Mouse (Mus musculus) midbrain, embryonic 11.5 days (tissue): ENCODE measurements around the gene Zfp119b. TPM values are rescaled to one million over a fixed set of nuclear protein-coding genes. Genes with fewer than 3 reads are reported as not detected.
"Not testable (repeated sequence)": the region's sequence is repeated elsewhere in the genome, so short reads cannot be mapped to it uniquely, and the experiment has no call there.

Experiments
- ATAC-seq: fragments of 200-750 bp; cut with Nextera tagmentation; 2 replicates; pipeline ENCODE4 v1.8.0; 2017; ENCODE audit warnings: moderate TSS enrichment, moderate library complexity; ENCODE audit not compliant: low FRiP score
- DNase-seq: peaks from one replicate; pipeline ENCODE4 v3.0.0; 2015; ENCODE audit warnings: low spot score; ENCODE audit errors: missing footprints
- H3K27ac ChIP-seq: fragments of 300-500 bp; sonication (generic); 2 replicates; pipeline ENCODE4 v1.5.1; 2014; ENCODE audit warnings: low read depth, low read length
- H3K27me3 ChIP-seq: fragments of 300-500 bp; sonication (generic); 2 replicates; pipeline ENCODE4 v1.6.1; 2014; ENCODE audit warnings: mild to moderate bottlenecking, low read length, moderate library complexity, mixed read lengths; ENCODE audit not compliant: control insufficient read depth, insufficient read depth
- H3K36me3 ChIP-seq: fragments of 300-500 bp; sonication (generic); 2 replicates; pipeline ENCODE4 v1.6.1; 2014; ENCODE audit warnings: mild to moderate bottlenecking, low read length, moderate library complexity, mixed read lengths; ENCODE audit not compliant: control insufficient read depth, insufficient read depth
- H3K4me1 ChIP-seq: fragments of 300-500 bp; sonication (generic); 2 replicates; pipeline ENCODE4 v1.6.1; 2014; ENCODE audit warnings: low read length; ENCODE audit not compliant: control insufficient read depth, insufficient read depth
- H3K4me2 ChIP-seq: fragments of 300-500 bp; sonication (generic); 2 replicates; pipeline ENCODE4 v1.6.1; 2014; ENCODE audit warnings: mild to moderate bottlenecking, moderate library complexity
- H3K4me3 ChIP-seq: fragments of 300-500 bp; sonication (generic); 2 replicates; pipeline ENCODE4 v1.5.1; 2014; ENCODE audit warnings: low read depth, low read length
- H3K9ac ChIP-seq: fragments of 300-500 bp; sonication (generic); 2 replicates; pipeline ENCODE4 v1.6.1; 2014; ENCODE audit warnings: low read length
- H3K9me3 ChIP-seq: fragments of 300-500 bp; sonication (generic); 2 replicates; pipeline ENCODE4 v1.6.1; 2016; ENCODE audit warnings: low read length; ENCODE audit not compliant: control insufficient read depth
- WGBS: fragments of 180-500 bp; shearing (Covaris S2); extraction: QIAGEN DNeasy Blood & Tissue Kit; methylation state at CpG from one replicate; pipeline ENCODE4 v1.1.7; 2014; 5-methylcytosine and 5-hydroxymethylcytosine counted together
- polyA plus RNA-seq: library from polyadenylated mRNA; unstranded; fragments of >200 nt; fragmentation: Nextera tagmentation; extraction: Ambion mirVana; gene quantifications from 2 replicates; pipeline ENCODE4 v1.2.1, GENCODE M21; 2014

Gene Zfp119b
- polyA plus RNA-seq, 1 experiment from 2014 or later: 6.7 TPM

DNA sequence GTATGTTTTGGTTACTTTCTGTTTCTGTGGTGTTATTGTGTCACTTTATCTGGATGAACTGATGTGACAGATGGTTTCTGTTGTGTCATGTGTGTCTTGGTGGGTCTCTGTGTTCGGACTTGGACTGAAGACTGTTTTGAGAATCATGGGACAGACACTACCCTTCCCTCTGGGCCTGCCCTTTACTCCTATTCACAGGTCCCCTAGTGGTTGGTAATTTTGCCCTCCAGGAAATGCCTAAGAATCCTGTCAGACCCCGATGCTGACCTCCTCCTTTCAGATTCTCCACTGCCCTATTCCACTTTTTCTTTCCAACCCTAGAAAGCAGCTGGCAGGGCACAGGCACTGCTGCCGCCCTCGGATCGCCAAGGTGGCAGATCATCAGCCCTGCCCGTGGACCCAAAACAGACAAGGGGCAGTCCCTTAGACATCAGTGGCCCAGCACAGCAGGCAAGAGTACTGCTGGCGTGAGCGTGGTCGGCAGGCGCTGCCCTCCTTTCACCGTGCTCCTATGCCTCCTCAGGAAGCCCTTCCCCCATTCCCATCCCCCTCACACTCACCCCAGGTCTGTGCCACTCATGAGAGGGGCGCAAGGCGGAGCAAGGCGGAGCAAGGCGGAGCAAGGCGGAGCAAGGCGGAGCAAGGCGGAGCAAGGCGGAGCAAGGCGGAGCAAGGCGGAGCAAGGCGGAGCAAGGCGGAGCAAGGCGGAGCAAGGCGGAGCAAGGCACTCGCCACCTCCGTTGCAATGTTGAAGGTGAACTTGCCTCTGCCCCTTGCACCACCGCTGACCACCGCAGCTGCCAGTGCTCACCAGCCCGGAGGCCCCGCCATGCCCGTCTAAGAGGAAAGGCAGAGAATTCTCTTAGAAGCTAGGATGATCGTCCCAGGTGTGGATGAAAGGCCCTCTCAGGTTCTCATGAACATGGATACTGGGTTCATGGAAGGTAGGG, 17.5 kb downstream of the Zfp119b start:
- Histone ChIP-seq H3K4me2 (peak overlapping the region; percentile 72), H3K27me3 (no peaks in the 10 kb centered on the region), H3K27ac (peak overlapping the region; percentile 68; the same call in 1 of the 2 replicates), H3K9me3 (no peaks in the 10 kb centered on the region; the same call in 1 of the 2 replicates), H3K9ac (peak overlapping the region; percentile 82), H3K4me1 (peaks cover 5% of the 10 kb centered on the region; the same call in 1 of the 2 replicates), H3K36me3 (no peaks in the 10 kb centered on the region), H3K4me3 (peak overlapping the region; percentile 50)
- WGBS: 2% methylated on average over 33 of the region's 33 CpGs
- DNase-seq: peak; percentile 95
- peak; percentile 99 for ATAC-seq

DNA sequence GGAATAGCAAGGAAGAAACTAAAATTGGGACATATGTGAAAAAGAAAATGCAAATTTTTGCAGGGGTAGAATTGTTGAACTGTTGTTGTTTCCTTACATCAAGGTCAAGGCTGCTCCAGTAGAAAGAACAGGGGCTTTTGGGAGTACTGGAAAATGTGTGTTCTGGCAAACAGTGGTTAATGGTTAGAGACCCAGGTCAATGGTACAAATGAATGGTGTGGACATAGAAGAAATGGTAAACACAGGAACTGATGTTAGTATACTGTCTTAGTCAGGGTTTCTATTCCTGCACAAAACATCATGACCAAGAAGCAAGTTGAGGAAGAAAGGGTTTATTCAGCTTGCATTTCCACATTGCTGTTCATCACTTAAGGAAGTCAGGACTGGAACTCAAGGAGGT, 42.6 kb downstream of the Zfp119b start:
- DNase-seq: no peak
- no peak for ATAC-seq
- no peaks in the 10 kb centered on the region for H3K9me3 ChIP-seq
- H3K27me3 ChIP-seq: no peaks in the 10 kb centered on the region
- H3K4me2 ChIP-seq: no peak overlapping the region
- H3K4me3 ChIP-seq: no peak overlapping the region
- no peak overlapping the region for H3K9ac ChIP-seq
- H3K36me3 ChIP-seq: no peaks in the 10 kb centered on the region
- no peak overlapping the region for H3K27ac ChIP-seq
- no peaks in the 10 kb centered on the region for H3K4me1 ChIP-seq

GRCm38 (mm10) chr17:55904131-55904530, 45.2 kb downstream of the Zfp119b start:
- ATAC-seq (no peak), DNase-seq (no peak)
- no peaks in the 10 kb centered on the region for H3K27me3 ChIP-seq
- no peak overlapping the region for H3K9ac ChIP-seq
- no peaks in the 10 kb centered on the region for H3K36me3 ChIP-seq
- H3K4me2 ChIP-seq: no peak overlapping the region
- WGBS: 75% methylated on average over 6 of the region's 6 CpGs
- no peaks in the 10 kb centered on the region for H3K4me1 ChIP-seq
- H3K27ac ChIP-seq: no peak overlapping the region
- H3K4me3 ChIP-seq: no peak overlapping the region
- peaks cover under 1% of the 10 kb centered on the region; the same call in 1 of the 2 replicates for H3K9me3 ChIP-seq

GRCm38 (mm10) chr17:55903687-55904086, 45.6 kb downstream of the Zfp119b start:
- Histone ChIP-seq H3K27ac (no peak overlapping the region), H3K4me1 (no peaks in the 10 kb centered on the region), H3K9me3 (peaks cover 3% of the 10 kb centered on the region; the same call in 1 of the 2 replicates), H3K4me3 (no peak overlapping the region), H3K9ac (no peak overlapping the region), H3K4me2 (no peak overlapping the region), H3K36me3 (no peaks in the 10 kb centered on the region), H3K27me3 (no peaks in the 10 kb centered on the region)
- ATAC-seq: no peak
- 92% methylated on average over 1 of the region's 1 CpGs for WGBS
- no peak for DNase-seq

GRCm38 (mm10) chr17:55903087-55903486, 46.2 kb downstream of the Zfp119b start:
- Histone ChIP-seq H3K9ac (no peak overlapping the region), H3K4me1 (no peaks in the 10 kb centered on the region), H3K36me3 (0 out of 2 replicates have a peak, but pooled peaks cover 2% of the 10 kb centered on the region), H3K27ac (no peak overlapping the region), H3K27me3 (no peaks in the 10 kb centered on the region), H3K9me3 (peaks cover 3% of the 10 kb centered on the region; the same call in 1 of the 2 replicates), H3K4me3 (no peak overlapping the region), H3K4me2 (no peak overlapping the region)
- DNase-seq (no peak), ATAC-seq (no peak)
- 70% methylated on average over 2 of the region's 2 CpGs for WGBS

DNA sequence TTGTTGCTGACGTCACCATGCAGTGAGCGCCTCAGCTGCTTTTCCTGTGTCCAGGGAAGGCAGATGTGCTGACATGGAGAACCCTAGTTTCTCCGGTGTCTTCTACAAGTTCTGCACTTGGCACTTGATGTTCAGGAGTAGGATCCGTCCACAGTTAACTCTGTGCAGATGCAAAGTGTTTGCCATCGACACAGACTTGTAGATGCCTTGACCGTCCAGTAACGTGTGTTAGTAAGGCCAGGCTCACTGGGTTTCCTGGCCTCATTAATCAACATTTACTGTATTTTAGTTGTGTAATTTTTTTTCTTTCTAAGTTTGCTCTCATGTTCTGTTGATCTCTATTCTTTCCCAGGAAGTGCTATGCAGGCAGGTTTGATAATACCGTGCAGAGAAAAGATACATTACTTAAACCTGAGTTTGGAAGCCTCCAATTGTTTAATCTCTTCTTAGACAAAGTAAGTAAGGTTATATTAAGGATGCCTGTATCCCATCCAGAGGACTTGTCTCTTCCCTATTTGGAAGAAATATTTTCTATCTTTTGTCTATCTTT, 56.8 kb downstream of the Zfp119b start:
- Histone ChIP-seq H3K4me2 (peak overlapping the region; percentile 51), H3K9ac (peak overlapping the region; percentile 38), H3K4me3 (peak overlapping the region; percentile 45)
- H3K9me3 ChIP-seq, H3K27ac ChIP-seq, H3K27me3 ChIP-seq, H3K4me1 ChIP-seq, DNase-seq, ATAC-seq, H3K36me3 ChIP-seq: not testable (repeated sequence)
- WGBS: 21% methylated on average over 6 of the region's 8 CpGs

Other genes with a start within 250 kb of the Zfp119b start
- gene Pot1b, start 236.9 kb downstream of the Zfp119b start, polyA plus RNA-seq: 7.7 and 8.1 TPM in 2 replicates
- gene Adgre4, start 199.5 kb downstream of the Zfp119b start, polyA plus RNA-seq: 0.11 TPM in 1 of 2 replicates, not detected in the other
- 9.2 TPM in 2 replicates for gene Zfp119a, start 70.6 kb downstream of the Zfp119b start, polyA plus RNA-seq
- 12.9 and 14.0 TPM in 2 replicates for gene Zfp959, start 57.4 kb downstream of the Zfp119b start, polyA plus RNA-seq
- 2.1 and 2.7 TPM in 2 replicates for gene Ebi3, start 3.1 kb upstream of the Zfp119b start, polyA plus RNA-seq
- 21.3 and 24.4 TPM in 2 replicates for gene Yju2, start 9.6 kb upstream of the Zfp119b start, polyA plus RNA-seq
- gene Shd, start 21.0 kb upstream of the Zfp119b start, polyA plus RNA-seq: 81.9 and 89.1 TPM in 2 replicates
- gene Fsd1, start 37.0 kb upstream of the Zfp119b start, polyA plus RNA-seq: 61.2 and 65.6 TPM in 2 replicates
- 3.6 and 4.5 TPM in 2 replicates for gene Stap2, start 56.1 kb upstream of the Zfp119b start, polyA plus RNA-seq
- gene Mpnd, start 56.2 kb upstream of the Zfp119b start, polyA plus RNA-seq: 146 and 158 TPM in 2 replicates
- gene Sh3gl1, start 87.1 kb upstream of the Zfp119b start, polyA plus RNA-seq: 106 and 118 TPM in 2 replicates
- gene Chaf1a, start 90.9 kb upstream of the Zfp119b start, polyA plus RNA-seq: 20.7 and 24.7 TPM in 2 replicates
- gene Ubxn6, start 125.5 kb upstream of the Zfp119b start, polyA plus RNA-seq: 43.2 and 48.4 TPM in 2 replicates
- gene Hdgfl2, start 130.1 kb upstream of the Zfp119b start, polyA plus RNA-seq: 104 and 121 TPM in 2 replicates
- gene Plin4, start 160.3 kb upstream of the Zfp119b start, polyA plus RNA-seq: 0.05 and 0.07 TPM in 2 replicates
- 0.07 TPM in 1 of 2 replicates, not detected in the other for gene Plin5, start 168.1 kb upstream of the Zfp119b start, polyA plus RNA-seq
- gene Lrg1, start 172.5 kb upstream of the Zfp119b start, polyA plus RNA-seq: 0.15 TPM in 1 of 2 replicates, not detected in the other
- 1.9 TPM in 2 replicates for gene Sema6b, start 190.8 kb upstream of the Zfp119b start, polyA plus RNA-seq
- 5.8 and 7.7 TPM in 2 replicates for gene Tnfaip8l1, start 213.0 kb upstream of the Zfp119b start, polyA plus RNA-seq
- 52.3 and 57.7 TPM in 2 replicates for gene Mydgf, start 234.4 kb upstream of the Zfp119b start, polyA plus RNA-seq